Mouse (Mus musculus) gastrocnemius, postnatal 14 days (tissue): ENCODE measurements around the gene Zbtb43. TPM values are rescaled to one million over a fixed set of nuclear protein-coding genes. Genes with fewer than 3 reads are reported as not detected.

Experiments used
- DNase-seq: peaks from one replicate; pipeline ENCODE4 v3.0.0; 2021; ENCODE audit warnings: mixed read lengths
- intact Hi-C: fragments of 180-260 bp; cut with DNase I; formaldehyde crosslinking; loops from one replicate; pipeline ENCODE4 v1.15.1; 2025; ENCODE audit warnings: low total_unique reads
- total RNA-seq, 2 experiments: library from RNA; stranded (reverse); gene quantifications; 2 replicates each; pipeline ENCODE4 v1.2.3; 2021

Zbtb43 gene
- total RNA-seq, 2 experiments from 2014 or later: 14.6 to 17.4 TPM

DNA sequence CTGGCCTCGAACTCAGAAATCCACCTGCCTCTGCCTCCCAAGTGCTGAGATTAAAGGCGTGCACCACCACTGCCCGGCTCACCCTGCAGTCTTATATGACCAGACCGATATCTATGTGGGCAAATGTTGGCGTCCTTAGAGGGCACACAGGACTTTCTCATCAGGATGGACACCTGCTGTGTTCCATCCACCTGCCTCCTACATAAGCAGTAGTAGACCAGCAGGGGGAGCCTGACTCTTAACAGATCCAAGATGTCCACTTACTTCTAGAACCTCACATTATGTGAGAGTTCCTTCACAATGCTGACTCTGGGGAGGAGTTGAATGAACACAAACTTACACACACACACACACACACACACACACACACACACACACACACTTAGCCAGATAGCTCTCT, 35.5 kb downstream of the Zbtb43 start:
- intact Hi-C loops: no loop called here
- peak; percentile 41 for DNase-seq

DNA sequence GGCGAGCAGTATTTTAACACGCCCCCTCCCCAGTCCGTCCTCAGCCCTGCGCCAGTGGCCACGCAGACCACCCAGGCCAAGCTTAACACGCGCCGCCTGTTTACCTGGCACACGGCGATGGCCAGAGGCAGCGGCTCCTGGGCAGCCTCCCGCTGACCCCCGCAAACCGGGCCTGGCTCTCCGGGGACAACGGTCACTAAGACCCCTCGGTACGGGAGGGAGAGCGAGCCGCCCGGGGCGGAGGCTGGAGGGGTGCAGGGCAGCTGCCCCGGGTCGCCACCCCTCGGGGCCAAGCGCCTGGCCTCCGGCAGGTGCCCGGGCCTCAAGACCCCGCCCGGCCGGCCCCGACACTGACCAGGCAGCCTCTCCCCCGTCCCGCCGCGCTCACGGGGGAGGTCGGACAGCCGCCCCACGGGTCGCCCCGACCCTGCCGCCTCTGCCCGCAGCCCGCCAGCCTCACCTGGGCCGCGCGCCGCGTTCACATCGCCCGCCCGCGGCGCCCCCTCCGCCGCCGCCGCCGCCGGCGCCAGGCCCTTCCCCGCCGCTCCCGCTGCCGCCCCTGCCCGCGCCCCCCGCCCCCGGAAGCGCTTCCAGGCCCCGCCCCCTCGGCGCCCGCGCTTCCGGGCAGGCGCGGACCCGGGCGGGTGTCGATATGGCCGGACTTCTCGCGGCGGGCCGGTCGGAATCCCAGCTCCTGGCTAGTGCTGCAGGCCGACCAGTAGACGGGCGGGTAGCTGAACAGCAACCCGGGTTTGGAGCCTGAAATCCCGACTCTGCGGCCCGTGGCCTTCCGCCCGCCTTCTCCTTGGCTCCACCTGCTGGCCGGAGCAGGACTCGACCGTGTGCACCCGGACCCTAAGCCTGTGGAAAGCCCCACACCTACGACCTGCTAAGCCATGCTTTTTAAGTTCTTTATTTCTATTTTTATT, 37.3 kb downstream of the Zbtb43 start, which contains the start of gene Zbtb34:
Zbtb34 (minus strand) TSS at position 554 of the 929 bp plus-strand sequence.
- intact Hi-C loops: no loop called here
- peak; percentile 70 for DNase-seq

- no peak for DNase-seq
- intact Hi-C loops: no loop called here
These were observed 38.1 kb downstream of the Zbtb43 start for GRCm38 (mm10) chr2:33430081-33430770.

DNA sequence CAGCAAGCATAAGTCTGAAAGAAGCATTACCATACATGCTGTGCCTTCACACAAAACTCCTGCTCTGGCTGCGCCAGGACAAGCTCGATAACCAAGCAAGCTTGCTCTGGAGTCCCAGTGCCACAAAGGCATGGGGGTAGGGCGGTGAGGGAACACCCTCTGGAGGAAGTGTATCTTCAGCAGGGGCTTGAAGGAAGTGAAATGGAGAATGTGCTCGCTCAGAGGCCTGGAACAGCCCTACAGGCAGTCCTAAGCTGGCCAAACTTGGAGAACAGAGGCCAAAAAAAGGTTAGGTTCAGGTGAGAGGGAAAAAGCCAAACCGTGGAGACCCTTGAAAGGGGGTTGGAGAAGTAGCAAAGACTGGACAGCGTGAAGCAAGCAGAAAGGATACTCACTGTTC, 39.0 kb downstream of the Zbtb43 start:
- intact Hi-C loops: no loop called here
- peak; percentile 25 for DNase-seq

- intact Hi-C loops: no loop called here
- DNase-seq: no peak
These were observed 41.5 kb downstream of the Zbtb43 start for GRCm38 (mm10) chr2:33426640-33427398.

DNA sequence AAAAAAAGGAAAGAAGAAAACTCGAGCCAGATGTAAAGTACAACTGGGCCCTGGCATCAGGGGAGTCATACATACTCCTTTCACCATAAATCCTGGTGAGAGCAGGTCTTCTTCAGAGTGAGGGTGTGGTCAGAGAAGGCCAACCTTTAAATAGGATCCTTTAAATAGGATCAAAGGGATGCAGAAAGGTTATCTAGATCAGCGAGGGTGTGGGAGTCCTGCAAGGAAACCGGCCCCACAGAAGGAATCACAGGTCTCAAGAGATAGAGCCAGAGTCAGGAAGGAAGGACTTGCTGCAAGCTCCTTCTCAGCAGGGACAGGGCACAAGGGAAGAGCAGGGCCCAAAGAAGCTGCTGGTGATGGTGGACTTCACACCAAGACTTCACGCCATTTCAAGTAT, 50.9 kb downstream of the Zbtb43 start:
- DNase-seq: no peak
- intact Hi-C loops: no loop called here

DNA sequence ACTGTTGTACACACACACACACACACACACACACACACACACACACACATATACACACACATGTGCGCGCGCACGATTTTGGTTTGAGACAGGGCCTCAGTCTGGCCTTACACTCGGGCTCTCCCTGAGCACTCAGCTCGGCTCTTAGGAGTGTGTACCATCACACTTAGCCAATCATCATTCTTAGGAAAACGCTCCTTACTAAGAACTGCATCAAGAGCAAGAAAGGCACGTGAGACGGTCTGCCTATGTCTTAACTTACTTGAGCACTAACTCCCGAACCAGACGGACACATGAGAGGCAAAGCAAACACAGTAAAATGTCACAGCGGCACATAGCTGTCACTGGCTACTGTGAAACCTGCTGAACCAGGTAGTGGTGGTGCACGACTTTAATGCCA, 54.3 kb downstream of the Zbtb43 start:
- intact Hi-C loops: no loop called here
- no peak for DNase-seq

GRCm38 (mm10) chr2:33412111-33412510, 56.2 kb downstream of the Zbtb43 start:
- intact Hi-C loops: no loop called here
- peak; percentile 23 for DNase-seq

- no peak for DNase-seq
- intact Hi-C loops: loop anchor here (5.0 kb wide), 1 partner anchor 246 kb away; no protein-coding TSS in a partner anchor
These were observed 64.8 kb downstream of the Zbtb43 start for GRCm38 (mm10) chr2:33403511-33404003.

- DNase-seq: no peak
- intact Hi-C loops: loop anchor here (5.0 kb wide), 1 partner anchor 245 kb away; no protein-coding TSS in a partner anchor
These were observed 65.7 kb downstream of the Zbtb43 start for GRCm38 (mm10) chr2:33402638-33403037.

DNA sequence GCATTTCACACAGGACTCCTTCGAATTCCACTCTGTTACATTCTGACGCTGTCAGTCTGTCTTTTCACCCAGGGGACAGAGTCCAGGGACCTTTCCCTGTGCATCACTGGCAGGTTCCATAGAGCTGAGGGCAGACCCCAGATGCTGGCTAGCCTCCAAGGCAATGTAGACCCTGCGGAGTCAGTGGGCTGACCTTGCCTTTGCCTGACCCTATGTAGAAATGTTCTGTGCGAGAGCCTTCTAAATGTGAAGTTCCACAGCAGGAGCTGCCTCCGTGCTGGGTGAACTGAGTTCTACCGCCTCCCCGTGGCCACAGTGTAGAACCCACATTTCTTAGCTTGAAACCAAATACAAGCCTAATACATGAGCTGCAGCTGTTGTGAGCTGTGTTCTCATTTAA, 66.1 kb downstream of the Zbtb43 start:
- intact Hi-C loops: loop anchor here (5.0 kb wide), 1 partner anchor 245 kb away; no protein-coding TSS in a partner anchor
- peak; percentile 74 for DNase-seq

DNA sequence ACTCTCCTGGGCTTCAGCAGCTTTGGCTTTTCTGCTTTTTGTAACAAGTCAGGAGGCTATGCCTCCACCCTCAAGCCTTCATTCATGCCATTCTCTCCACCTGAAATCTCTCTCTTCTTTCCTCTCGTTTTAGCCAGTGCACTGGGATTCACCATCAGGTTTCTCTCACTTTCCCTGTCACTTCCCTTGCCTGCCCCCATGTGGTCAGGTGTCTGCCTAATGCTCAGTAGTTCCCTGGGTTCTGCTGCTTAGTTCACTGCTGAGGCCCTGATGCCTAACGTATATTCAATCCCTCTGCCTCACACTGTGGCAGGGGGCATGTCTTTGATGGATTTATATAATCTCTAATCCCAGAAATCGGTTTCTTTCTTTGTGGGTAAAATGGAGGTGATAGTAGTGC, 67.1 kb downstream of the Zbtb43 start:
- no peak for DNase-seq
- intact Hi-C loops: loop anchor here (5.0 kb wide), 1 partner anchor 244 kb away; no protein-coding TSS in a partner anchor

DNA sequence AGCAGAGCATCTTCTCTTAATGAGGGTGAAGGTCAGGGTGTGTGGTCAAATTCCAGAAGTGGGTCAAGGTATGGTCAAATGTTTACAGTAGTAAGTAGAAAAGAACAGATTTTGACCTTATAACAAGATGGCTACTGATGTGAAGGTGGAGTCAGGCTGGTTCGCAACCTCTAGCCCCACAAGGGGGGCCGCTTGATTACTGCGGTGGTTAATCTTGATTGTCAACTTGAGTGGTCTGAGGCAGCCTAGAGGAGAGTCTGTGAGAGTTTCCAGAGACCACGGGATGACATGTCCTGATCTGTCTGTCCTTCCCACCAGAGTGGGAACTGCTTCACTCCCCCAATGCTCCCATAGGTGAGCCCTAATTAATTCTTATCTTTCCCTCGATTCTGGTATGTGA, 67.8 kb downstream of the Zbtb43 start:
- no peak for DNase-seq
- intact Hi-C loops: loop anchor here (5.0 kb wide), 1 partner anchor 243 kb away; no protein-coding TSS in a partner anchor

Other genes starting within 250 kb of the Zbtb43 start
- gene Ralgps1, start 97.1 kb downstream of the Zbtb43 start, total RNA-seq: 1 to 10 TPM; 2.7 to 3.3 TPM
- gene Zbtb34, start 37.2 kb downstream of the Zbtb43 start, total RNA-seq: 1 to 10 TPM; 6.4 to 8.5 TPM
- gene Lmx1b, start 172.0 kb upstream of the Zbtb43 start, total RNA-seq: under 1 TPM; 0.39 to 0.51 TPM